Mouse (Mus musculus) B cell, adult (primary cell): ENCODE data around the gene Olfr470. TPM values are rescaled to one million over a fixed set of nuclear protein-coding genes. Genes with fewer than 3 reads are reported as not detected.

Experiments used
- total RNA-seq: library from RNA; stranded (reverse); gene quantifications from 4 replicates; pipeline ENCODE4 v1.2.4, GENCODE M21; 2023; ENCODE audit not compliant: inconsistent age

Gene Olfr470
- not detected in 4 replicates for total RNA-seq

DNA sequence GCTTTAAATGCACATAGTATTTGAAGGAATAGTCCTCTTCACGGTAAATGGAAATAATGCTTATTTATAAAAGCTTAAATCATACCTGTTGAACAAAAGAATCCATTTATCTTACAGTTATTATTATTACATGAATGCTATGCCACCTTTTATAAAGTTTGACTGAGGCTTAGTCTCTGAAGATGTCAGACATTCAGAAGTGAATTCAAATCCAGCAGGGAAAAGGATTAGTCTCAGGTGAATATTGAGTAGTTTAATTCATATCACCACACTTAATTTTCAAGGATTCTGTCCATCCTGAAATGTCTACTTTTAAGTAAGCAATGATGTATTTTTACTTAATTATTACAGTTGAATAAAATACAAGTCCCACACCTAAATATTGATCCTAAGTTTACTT is at the start of gene Olfr470:
Gene Olfr470, minus strand, starts transcription at position 101 of the 400 bp plus-strand sequence.

DNA sequence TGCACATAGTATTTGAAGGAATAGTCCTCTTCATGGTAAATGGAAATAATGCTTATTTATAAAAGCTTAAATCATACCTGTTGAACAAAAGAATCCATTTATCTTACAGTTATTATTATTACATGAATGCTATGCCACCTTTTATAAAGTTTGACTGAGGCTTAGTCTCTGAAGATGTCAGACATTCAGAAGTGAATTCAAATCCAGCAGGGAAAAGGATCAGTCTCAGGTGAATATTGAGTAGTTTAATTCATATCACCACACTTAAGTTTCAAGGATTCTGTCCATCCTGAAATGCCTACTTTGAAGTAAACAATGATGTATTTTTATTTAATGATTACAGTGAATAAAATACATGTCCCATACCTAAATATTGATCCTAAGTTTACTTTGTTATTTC is 21.8 kb downstream of the Olfr470 start, which contains the start of gene Olfr469:
Gene Olfr469, minus strand, starts transcription at position 101 of the 400 bp plus-strand sequence.

GRCm38 (mm10) chr7:107811963-107812362 is 35.3 kb downstream of the Olfr470 start, which contains the start of gene Olfr467:
TSS of gene Olfr467 (plus strand) at chr7:107812263.

DNA sequence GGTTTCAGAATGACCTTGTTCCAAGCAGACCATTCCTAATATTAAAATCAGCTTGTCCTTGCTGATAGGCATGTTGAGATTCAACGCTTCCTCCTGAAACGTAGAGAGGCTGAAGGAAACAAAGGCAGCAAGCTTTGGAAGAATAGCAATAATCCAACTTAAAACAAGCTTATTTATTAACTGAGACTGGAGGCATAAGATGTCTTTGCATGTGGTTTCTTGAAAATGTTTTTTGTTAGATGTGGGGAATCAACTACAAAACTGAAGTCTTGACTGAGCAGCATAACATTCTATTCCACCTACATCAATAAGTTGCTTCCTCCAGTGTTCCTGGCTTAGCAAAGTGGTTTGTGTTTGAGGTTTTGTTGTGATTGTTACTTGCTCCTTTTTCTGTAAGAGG is 46.2 kb downstream of the Olfr470 start, which contains the start of gene Ovch2:
Gene Ovch2, minus strand, starts transcription at position 101 of the 400 bp plus-strand sequence.

Other genes with a start within 250 kb of the Olfr470 start
- gene 5330417H12Rik, start 222.3 kb downstream of the Olfr470 start, total RNA-seq, result not detected in 4 replicates
- not detected in 4 replicates for gene Cyb5r2, start 89.5 kb downstream of the Olfr470 start, total RNA-seq
- not detected in 4 replicates for gene Ovch2, start 46.3 kb downstream of the Olfr470 start, total RNA-seq
- gene Olfr467, start 35.2 kb downstream of the Olfr470 start, total RNA-seq, result not detected in 4 replicates
- not detected in 4 replicates for gene Olfr469, start 21.9 kb downstream of the Olfr470 start, total RNA-seq
- gene Olfr472, start 50.4 kb upstream of the Olfr470 start, total RNA-seq, result 0.09 to 0.24 TPM (median 0.14 TPM) in 4 replicates
- not detected in 4 replicates for gene Olfr473, start 83.0 kb upstream of the Olfr470 start, total RNA-seq
- not detected in 4 replicates for gene Olfr474, start 107.2 kb upstream of the Olfr470 start, total RNA-seq
- gene Olfr476, start 117.3 kb upstream of the Olfr470 start, total RNA-seq, result not detected in 4 replicates
- gene Olfr477, start 139.2 kb upstream of the Olfr470 start, total RNA-seq, result not detected in 4 replicates
- not detected in 4 replicates for gene Olfr478, start 186.5 kb upstream of the Olfr470 start, total RNA-seq
- not detected in 4 replicates for gene Olfr479, start 203.2 kb upstream of the Olfr470 start, total RNA-seq
- gene Olfr480, start 219.9 kb upstream of the Olfr470 start, total RNA-seq, result not detected in 4 replicates
- gene Olfr481, start 232.4 kb upstream of the Olfr470 start, total RNA-seq, result not detected in 4 replicates